Mouse (Mus musculus) cerebral cortex, adult 2 months (tissue): ENCODE data around the gene Gm14419.

Experiments used
- WGBS: fragments of 180-500 bp; shearing (Covaris S2); methylation state at CpG from one replicate; pipeline ENCODE4 v1.1.7; 2018; 5-methylcytosine and 5-hydroxymethylcytosine counted together

Gm14419 gene

GRCm38 (mm10) chr2:177000656-177001055 is at the start of gene Gm14419:
Gene Gm14419 (plus strand): TSS chr2:177000956.
- WGBS = no CpG with 5 or more reads among the region's 6 CpGs
